Mouse (Mus musculus): Measurements from ENCODE around the gene Erc2.

DNA sequence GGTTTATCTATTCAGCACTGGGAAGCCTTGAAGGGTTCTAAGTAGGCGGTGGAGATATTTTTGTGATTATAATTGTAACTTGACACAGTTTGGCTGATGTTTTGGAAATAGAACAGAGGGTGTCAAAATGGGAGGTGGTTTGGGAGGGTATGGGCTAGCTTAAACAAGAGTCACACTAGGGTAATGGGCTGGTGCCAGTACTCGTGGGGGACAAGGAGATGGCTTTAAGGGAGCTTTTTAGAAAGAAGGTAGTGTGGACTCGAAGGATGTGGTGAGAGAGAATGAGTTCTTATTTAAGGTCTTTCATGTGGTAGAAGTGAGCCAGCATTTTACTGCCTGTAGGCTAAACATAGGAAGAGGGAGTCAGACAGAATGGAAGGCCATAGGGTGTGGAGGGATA is 19.2 kb downstream of the Erc2 start:
- no peak for TF ChIP-seq CTCF (IDR thresholded peaks at IDR 0.05; ENCODE audit: low read depth)
- TF ChIP-seq EP300 (IDR thresholded peaks at IDR 0.05; ENCODE audit: low read depth), result no peak

All from liver, postnatal 0 days (tissue).